Mouse (Mus musculus): ENCODE results near the gene Gm42906.

DNA sequence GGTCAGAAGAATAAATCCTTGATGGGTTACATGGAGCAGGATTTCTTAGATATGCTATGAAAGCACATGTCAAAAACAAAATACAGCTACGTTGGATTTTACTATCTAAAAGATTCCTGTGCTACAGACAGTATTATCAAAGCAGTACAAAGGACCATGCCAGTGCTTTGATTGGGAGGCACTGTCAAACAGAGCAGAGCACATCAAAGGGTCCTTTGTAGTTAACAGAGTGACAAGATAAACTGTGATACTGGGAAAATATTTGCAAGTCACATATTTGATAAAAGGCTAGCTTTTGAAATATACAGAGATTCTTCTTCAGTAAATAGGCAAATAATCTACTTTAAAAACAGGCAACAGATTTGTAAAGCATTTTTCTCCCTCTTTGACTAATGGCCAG, 11.0 kb downstream of the Gm42906 start:
- TF ChIP-seq POLR2A (IDR thresholded peaks at IDR 0.05; ENCODE audit: insufficient read depth, low read depth, low read length) (no peak), CTCF (IDR thresholded peaks at IDR 0.05; ENCODE audit: insufficient read depth, low read depth, low read length) (no peak)

All from olfactory bulb, adult 2 months (tissue).